Mouse (Mus musculus) heart, postnatal 14 days (tissue): ENCODE results near the gene Lep. TPM values are rescaled to one million over a fixed set of nuclear protein-coding genes. Genes with fewer than 3 reads are reported as not detected.

Source experiments
- DNase-seq, 2 experiments: peaks; one replicate each; pipeline ENCODE4 v3.0.0; 2021 to 2022
- intact Hi-C: fragments of 180-260 bp; cut with DNase I; formaldehyde crosslinking; loops from one replicate; pipeline ENCODE4 v1.15.1; 2025
- total RNA-seq, 2 experiments: library from RNA; stranded (reverse); gene quantifications; 2 replicates each; pipeline ENCODE4 v1.2.3; 2021

The Lep gene
- total RNA-seq, 2 experiments from 2014 or later, result 0.69 to 1.00 TPM

DNA sequence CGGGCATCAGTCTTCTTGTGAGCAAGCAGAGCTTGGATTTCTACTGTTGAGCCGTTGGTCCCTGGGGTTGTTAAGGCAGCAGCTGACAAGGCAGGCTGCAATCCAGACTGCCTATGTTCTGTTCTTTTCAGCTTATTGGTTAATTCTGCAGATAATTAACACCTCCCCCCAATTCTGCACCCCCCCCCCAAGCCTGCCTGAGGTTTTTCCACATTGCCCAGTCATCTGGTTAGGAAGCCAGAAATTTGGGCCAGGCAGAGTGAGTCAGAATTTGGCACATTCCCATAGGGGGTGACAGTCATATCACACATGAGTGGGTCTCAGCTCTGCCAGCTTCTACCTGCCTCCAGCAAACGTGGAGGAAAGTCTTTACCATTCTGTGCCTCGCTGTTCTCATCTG, 23.3 kb upstream of the Lep start:
- intact Hi-C loops, result no loop called here
- DNase-seq, result no peak

DNA sequence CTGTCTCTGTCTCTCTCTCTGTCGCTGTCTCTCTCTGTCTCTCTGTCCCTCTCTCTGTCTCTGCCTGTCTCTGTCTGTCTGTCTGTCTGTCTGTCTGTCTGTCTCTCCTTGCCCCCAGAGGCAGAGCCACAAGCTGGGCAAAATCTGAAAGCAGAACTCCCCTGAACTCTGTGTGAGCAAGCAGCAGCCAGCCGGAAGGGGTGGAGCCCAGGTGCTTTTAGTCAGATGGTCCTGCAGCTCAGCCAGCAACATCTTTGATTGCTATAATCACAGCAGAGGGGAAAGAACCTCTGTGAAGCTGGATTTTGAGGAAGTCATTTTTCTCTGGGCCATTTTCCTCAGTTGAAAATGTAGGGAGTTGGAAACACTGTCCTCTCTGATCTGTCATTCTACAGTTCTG, 19.8 kb upstream of the Lep start:
- DNase-seq, result no peak
- intact Hi-C loops, result no loop called here

DNA sequence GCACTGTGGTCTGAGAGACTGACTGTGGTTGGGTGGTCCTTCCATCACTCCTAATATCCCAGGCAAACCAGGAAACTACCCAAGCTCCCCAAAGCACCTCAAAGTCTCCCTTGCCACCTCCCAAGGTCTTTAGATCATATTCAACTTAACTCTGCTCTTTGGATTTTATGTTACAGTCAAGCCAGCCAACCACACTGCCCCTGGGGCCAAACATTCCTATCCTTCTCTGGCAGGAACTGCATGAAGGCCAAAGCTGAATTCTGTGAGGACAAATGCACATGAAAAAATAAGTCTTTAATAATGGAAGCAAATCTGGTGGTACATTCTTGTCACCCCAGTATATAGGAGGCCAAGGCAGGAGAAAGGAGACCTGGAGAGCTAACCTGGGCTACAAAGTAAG, 16.0 kb upstream of the Lep start:
- DNase-seq, result no peak
- intact Hi-C loops, result no loop called here

DNA sequence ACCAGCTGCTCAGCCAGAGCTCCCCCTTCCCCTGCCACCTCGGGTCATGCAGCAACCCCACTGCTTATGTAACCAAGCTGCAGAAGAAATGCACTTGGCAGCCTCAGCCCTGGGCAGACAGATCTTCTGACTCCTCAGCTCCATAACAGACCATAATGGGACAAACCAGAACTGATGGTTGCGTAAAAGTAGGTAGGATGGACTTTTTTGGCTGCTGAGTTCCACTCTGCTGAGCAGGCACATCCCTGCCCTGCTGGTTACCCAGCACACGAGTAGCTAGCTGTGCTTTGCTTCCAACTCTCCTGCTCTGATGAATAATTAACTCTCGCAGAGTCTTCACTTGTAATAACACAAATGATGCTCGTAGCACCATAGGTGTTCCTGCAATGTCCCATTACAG, 10.1 kb upstream of the Lep start:
- intact Hi-C loops, result no loop called here
- DNase-seq, result no peak

DNA sequence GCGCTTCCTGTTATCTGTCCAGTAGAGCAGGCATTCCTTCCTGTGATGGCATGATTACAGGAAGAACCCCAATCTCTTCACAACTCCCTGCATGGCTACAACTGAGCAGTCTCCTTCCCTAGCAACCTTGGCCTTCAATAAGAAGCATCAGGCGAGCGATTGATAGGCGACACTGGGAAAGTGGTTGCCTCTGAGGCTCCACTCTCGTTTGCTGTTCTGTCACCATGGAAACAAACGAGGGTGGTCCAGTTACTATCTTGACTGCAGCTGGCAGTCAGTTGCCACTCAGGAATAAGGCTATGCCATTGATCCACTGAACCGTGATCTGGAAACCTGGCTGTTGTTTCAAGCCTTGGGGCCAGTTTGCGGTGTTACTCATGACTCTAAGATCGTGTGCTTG, 7.8 kb upstream of the Lep start:
- intact Hi-C loops, result no loop called here
- no peak for DNase-seq

DNA sequence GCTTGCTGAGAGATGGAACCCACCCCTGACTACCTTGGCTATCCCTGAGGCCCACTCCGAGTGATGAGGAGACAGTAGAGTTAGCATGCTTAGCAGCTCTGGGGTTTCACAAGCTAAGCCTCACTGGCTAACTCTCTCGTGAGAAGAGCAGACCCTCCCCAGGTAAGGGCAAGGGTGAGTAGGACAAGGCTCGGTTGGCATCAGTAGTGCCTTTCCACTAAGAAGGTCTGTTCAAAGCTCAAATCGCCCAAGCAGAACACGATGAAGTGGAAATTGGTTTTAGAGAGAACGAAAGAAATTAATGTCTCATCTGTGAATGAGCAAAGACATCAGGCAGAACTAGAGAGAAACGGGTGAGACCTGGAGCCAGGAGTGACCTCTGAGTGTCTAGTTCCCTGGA, 6.8 kb upstream of the Lep start:
- intact Hi-C loops, result no loop called here
- DNase-seq, result no peak

DNA sequence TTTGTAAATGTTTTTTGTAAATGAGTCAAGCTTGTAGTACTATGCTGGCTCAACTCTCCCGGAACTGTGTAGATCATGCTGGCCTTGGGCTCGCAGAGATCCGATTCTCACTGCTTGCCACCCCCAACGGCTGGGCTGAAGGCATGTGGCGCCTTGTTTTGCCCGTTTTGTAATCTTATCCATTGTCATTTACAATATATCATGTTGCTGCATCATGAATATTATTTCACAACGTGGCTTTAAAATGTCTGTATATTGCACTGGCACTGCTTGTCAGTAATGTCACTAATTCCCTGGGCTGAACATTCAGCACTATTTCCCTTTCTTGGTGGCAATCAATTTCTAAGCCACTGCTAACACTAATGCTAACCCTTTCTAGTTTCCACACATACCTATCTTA, 3.6 kb upstream of the Lep start:
- DNase-seq, result no peak
- intact Hi-C loops, result no loop called here

DNA sequence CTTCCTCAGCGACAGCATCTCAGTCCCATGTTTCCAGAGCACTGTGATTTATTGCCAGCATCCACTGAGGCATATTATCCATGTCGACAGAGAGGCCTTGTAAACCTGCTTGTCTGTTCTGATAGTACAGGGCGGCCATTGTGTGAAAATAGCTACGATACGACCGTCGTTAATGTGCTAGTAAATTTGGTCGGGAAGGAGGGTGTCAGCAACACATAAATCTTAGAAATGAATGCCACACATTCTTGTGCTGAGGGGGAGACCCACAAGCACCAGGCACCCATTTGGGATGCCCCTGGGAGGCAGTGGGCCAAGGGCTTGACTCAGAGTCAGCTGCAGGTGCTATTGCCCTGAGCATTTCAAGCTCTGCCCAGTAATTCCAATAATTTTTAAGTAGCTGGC, 6.4 kb downstream of the Lep start:
- DNase-seq, result no peak
- intact Hi-C loops, result no loop called here

DNA sequence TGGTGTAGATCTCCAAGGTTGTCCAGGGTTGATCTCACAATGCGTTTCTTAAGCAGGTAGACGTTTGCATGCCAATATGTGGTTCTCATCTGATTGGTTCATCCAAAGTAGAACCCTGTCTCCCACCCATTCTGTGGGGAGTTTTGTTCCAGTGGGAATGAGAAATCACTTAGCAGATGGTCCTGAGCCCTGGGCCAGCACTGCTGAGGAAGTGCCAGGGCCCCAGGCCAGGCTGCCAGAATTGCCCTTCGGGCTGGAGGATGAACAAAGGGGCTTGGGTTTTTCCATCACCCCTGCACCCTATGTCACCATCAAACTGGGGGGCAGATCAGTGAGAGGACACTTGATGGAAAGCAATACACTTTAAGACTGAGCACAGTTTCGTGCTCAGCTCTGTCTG, 12.2 kb downstream of the Lep start:
- intact Hi-C loops, result no loop called here
- no peak for DNase-seq

DNA sequence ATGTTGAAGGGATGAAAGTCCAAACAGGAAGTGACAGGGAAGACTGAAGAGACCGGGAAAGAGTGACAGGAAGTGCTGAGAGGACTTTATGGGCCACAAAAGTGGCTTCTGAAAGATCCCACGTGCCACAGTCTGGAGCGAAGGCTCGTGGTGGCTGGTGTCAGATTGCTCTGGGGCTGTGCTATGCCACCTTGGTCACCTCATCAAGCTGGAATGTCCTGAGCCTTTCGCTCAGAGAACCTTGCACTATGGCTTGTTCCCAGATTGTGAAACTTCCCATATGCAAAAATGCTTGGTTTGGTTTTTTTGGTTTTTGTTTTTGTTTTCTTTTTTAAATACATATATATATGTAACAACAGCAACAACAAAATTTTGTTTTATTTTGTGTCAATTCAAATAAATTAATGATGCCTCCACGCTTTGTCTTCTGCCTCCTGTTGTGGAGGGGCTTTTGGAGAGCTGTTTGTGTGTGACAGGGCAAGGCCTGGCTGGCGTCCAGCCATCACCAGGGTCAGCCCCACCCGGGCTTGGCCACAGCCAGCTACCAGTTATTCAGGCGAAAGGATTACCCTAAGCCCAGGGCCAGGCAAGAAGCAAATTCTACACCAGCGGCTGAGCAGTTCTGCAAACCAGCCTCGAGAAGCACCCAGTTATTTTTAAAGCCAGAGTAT, 13.6 kb downstream of the Lep start:
- no peak for DNase-seq
- intact Hi-C loops, result no loop called here

DNA sequence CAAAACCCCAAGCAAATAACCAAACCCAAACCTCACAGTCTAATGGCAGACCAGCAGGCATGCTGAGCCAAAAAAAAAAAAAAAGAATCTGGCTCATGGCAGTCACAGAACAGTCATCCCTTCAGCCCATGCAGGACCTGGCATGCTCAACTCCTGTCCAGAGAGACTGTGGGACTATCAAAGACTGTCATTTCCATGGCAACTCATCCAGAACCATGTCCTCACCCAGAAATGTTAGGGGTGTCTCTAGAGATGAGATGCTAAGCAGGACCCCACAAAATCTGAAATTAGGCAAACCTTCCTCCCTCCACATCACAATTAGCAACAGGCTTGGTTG, 14.1 kb downstream of the Lep start:
- no peak for DNase-seq
- intact Hi-C loops, result no loop called here

DNA sequence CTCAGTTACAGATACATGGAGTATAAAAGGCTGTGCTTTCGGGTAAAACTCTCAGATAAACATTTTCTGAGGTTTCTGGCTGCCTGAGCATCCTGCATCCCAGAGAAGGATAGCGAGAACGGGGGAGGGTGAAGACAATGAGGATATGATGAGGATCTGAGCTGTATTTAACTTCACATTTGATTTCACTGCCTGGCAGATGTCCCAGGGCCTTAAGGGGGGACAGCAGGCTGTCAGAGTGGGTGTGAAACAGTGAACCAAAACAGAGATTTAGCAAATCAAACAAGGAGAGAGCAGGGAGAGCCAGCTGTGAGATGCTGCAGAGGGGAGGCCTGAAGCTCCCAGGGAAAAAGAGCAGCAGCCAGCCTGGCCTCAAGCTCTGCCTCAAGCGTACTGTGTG, 19.3 kb downstream of the Lep start:
- intact Hi-C loops, result no loop called here
- peak in 1 of 2 experiments; percentile 15 for DNase-seq

DNA sequence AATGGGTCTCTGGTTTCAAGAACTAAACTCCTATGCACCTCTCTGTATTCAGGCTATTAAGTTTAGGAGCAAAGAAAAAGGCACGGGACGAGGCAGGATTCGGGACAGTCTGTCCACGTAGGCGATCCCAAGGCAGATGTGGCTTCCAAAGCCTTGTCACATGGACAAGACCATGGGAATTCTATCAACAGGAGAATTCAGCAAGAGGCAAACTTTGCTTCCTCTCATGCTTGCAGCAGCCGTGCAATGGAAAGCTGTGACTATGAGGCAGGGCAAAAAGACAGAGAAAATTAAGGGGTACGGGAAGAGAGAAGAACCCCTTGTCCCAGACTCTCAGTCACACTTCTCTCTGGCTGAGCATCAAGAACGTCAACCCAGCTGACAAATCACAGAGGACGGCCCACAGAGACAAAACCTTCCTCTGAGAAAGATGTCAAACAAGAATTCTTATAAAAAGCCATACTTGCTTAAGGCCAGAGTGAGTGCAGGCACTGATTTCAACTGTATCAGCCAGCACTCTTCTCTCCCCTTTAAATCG, 21.9 kb downstream of the Lep start:
- intact Hi-C loops, result no loop called here
- no peak for DNase-seq

DNA sequence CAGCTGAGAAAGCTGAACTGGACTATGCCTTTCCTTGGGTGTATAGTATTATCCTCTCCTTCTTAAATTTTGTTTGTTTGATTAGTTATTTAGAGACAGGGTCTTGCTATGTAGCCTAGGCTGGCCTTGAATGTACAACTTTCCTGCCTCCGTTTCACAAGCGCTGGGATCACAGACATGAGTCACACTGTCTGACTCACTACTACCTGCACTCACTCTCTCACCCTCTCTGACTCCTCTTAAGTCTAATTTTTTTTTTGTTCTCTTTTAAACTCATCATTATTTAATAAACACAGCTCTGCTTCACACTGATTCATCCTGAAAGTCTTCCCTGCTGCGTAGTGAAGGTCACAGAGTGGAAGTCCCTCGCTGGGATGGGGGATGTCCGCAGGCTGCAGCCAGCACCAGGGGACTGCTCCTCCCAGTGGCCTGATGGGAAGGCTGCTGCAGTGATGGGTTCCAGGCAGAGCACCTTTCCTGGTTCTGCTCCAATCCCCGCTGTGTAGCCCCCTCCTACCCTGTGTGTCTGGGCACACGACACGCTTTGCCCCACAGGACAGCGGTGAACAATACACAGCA, 22.8 kb downstream of the Lep start:
- no peak for DNase-seq
- intact Hi-C loops, result no loop called here

DNA sequence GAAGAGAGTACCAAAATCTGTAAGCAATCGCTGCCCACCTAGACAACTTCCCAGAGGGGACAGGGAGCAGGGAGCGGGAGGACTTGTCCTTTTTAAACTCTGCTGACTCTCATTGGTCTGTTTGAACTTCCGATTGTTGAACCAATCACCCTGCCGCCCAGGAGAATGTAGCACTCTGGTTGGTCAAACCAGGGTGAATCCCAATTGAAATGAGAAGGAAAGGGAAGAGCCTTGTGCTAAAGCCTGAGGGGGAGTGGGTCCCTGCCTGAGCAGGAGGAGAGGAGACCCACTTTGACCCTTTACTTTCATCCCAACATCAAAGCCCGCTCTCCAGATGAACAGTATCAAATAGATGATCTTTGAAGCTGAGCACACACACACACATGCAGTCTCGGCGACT, 24.4 kb downstream of the Lep start:
- no peak for DNase-seq
- intact Hi-C loops, result no loop called here

DNA sequence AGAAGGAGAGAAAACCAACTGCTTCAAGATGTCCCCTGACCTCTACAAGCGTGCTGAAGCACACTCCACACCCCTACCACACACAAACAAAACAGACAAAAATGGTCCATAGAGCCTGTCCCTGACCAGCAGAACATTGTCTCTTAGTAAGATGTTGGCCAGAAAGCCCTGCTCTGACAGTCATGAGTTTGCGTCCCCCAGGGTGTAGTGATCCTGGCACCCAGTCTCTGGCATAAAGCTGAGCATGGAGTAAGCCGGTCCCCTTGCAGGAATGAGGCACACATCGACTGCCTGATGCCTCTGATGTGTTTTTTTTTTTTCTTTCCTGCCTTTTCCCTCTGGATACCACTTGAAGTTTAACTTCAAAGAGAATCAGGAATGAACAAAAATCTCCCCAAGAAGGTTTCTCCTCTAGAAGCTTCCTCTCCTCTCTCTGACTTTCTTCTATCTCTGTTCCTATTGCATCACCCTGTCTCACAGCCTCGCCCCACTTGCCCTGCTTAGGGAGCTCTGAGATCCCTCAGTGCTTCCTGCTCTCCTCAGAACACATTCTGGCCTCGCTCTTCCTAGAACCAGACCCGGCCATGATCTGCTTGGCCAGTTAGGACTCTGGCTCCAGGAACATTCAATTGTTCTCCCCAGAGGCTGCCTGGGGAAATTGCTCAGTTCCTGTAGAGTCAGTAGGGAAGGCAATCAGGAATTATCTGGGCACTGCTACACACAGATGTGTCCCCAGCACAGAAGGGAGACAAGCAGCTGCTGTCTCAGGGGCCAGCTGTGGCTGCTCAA, 28.1 kb downstream of the Lep start:
- intact Hi-C loops, result no loop called here
- DNase-seq, result peak; percentile 66 to 68

DNA sequence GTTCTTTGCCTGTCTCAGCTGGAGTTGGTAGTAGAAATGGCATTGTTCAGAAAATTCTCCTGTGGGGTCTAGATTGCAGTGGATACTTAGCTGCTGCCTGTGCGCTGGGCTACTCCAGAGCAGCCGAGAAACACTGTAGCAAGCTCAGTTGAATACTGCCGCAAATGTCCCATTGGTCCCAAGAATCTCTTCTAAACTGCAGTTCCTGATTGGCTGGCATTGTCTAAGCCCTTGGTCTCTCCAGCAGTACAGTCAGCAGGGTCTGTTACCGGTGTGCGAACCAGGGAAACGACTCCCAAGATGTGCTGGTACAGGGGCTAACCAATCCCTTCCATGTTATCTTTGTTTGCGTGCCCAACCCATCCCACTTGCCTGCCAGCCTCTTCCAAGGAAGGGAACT, 32.2 kb downstream of the Lep start:
- no peak for DNase-seq
- intact Hi-C loops, result no loop called here

DNA sequence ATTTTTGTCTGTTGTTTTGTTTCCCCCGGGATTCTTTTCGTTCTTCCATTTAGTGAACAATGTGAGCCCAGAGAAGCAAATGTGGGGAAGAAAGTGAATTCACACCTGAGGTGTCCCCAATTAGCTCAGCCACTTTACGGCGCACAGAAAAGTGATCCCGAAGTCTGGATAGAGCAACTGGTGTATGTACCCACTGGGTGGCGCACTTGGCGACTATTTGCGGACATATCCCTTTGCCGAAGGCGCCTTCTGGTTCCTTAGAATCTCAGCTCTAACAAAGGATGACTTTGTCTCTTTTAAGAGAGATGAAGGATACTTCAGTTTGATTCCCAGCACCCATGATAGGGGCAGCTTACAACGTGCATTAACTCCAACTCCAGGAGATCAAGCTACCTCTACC, 32.9 kb downstream of the Lep start:
- peak in 1 of 2 experiments; percentile 19 for DNase-seq
- intact Hi-C loops, result no loop called here

DNA sequence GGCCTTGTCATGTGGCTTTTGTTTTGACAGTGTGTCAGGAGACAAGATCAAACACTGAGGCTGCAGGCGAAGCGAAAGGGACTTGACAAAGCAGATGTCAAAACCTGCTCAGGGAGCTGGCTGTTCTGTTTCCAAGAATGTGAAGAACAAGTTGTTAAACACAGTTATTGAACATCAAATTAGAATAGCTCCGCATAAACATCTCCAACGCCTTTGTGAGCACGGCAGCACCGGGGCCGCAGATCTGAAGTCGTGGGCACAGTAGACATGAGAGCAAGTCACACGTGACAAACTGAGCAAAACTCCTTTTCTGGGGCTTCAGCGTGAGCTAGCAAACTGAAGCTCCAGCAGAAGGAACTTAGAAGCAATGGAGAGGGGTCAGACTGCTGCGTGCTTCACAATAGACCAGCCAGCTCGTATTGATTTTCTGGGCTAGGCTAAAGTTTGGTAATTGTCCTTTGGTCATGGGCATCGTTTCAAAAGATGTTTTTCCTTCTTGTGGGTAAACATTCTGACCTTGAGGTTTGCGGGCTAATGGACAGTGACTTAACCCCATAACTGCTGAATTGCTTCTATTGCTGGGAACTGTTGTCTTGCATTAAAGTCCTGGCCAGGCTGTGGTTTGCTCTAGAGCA, 39.6 kb downstream of the Lep start:
- intact Hi-C loops, result no loop called here

DNA sequence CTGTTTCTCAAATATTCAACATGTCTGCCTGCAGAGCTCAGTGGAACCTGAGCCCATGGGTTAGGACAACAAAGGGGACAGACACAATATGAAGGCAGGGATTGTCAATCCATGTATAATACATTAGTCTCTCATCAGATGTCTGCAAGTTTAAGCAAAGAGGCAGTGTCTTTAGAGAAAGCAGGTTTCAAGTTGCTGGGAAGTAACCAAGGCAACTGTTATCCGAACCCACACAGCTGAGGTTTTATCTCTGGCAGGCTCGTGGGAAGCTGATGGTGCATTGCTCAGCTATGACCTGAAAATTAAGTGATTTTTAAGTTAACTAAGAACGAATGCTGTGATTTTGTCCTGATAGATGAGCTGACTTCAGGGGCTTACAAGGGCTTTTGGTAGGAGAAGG, 40.4 kb downstream of the Lep start:
- DNase-seq, result no peak
- intact Hi-C loops, result no loop called here

More for the DNA sequence above, 39.6 kb downstream of the Lep start:
- DNase-seq, result no peak

DNA sequence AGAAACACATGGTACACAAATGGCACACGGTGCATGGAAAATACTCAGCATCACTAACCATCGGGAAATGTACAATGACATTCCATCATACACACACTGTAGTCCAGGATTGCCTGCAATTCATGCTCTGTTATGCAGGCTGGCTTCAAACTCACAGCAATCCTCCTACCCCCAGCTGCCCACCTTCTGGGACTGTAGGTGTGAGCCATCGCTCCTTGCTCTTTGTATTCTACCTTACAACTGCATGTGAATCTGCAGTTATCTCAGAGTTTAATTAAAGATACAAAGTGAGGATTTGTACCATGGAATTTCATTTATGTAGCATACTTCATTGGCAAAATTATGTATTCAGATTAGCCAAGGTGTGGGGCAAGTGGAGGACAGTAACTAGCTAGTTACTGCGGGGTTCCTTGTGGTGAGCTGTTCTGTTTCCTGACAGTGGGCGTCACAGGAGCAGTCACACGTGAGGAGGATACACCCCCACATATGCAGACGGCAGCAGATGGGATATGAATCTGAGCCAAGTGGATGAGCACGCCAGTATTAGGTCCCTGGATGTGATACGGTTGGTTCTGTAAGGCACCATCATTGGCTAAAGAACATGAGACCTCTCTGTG, 41.3 kb downstream of the Lep start:
- intact Hi-C loops, result no loop called here
- DNase-seq, result no peak
